Mouse (Mus musculus) testis, adult 2 months (tissue): ENCODE measurements around the gene Cog1.

ENCODE experiments used
- CTCF ChIP-seq: fragments of 200-500 bp; IDR thresholded peaks from 2 replicates; pipeline ENCODE4 v1.5.1; 2012; ENCODE audit warnings: low read depth, mild to moderate bottlenecking, inconsistent platforms, low read length, moderate library complexity; ENCODE audit not compliant: control insufficient read depth, insufficient read depth, insufficient replicate concordance
- POLR2A ChIP-seq: fragments of 200-500 bp; IDR thresholded peaks from 2 replicates; pipeline ENCODE4 v1.6.1; 2012; ENCODE audit warnings: low read depth, mild to moderate bottlenecking, inconsistent platforms, low read length, moderate library complexity; ENCODE audit not compliant: control insufficient read depth

GRCm38 (mm10) chr11:113609581-113609980 lies 39.4 kb upstream of the Cog1 start:
- TF ChIP-seq CTCF (no peak), POLR2A (no peak)
